Mouse (Mus musculus): Measurements from ENCODE around the gene Tigd3. TPM values are rescaled to one million over a fixed set of nuclear protein-coding genes. Genes with fewer than 3 reads are reported as not detected.

Gene Tigd3
- 1.3 TPM in 2 replicates for polyA plus RNA-seq (2012; rRNA removed)

DNA sequence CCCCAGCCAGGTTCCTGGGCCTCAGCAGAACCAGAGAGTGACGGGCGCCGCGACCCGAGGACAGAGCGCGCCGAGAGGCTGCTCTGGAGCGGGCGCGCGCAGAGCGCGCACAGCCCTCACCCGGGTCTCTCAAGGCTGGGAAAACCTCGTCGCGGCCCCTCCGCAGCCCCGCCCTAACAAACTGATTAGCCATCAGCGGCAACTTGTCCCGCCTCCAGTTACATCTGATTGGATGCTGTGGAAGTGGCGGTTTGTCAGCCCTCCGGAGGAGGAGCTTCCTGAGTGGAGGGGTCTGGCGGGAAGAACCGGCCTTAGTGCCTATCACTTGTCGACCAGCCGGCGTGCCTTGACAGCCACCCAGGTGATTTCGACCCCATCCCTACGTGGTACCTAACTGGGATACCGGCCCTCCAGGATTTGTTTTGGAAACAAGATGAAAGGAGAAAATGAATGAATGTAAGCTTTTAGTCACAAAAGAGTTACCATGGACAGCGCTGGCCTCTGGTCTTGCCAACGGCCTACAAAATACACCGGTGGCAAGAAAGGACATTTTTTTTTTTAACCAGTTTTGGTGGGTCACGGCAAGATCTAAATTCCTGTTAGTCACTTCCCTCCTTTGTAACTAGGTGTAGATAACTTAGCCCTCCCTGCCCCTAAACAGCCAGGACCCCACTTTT lies at the start of gene Tigd3:
TSS of gene Tigd3 (minus strand) at position 148 of the 677 bp plus-strand sequence.
- TF ChIP-seq POLR2A (IDR thresholded peaks at IDR 0.05; ENCODE audit: low read depth, low read length) (no peak), CTCF (IDR thresholded peaks at IDR 0.05; ENCODE audit: extremely low read depth, insufficient read depth, insufficient read length, insufficient replicate concordance) (no peak)
- no peak within 1 kb of the TSS; the same call in 1 of the 2 replicates for H3K27ac ChIP-seq (ENCODE audit: insufficient read depth, low read length)
- DNase-seq (ENCODE audit: low read depth in 1 of 2, low spot score in 2 of 2), result peak; percentile 69 to 94
- WGBS, result 3% methylated on average over 36 of the region's 36 CpGs
- peaks cover 3% of the 10 kb centered on the region; the same call in 1 of the 2 replicates for H3K4me1 ChIP-seq (ENCODE audit: control insufficient read depth, insufficient read depth, insufficient read length)
- peak within 1 kb of the TSS; percentile 69 for H3K4me3 ChIP-seq (ENCODE audit: extremely low read depth, insufficient read depth, insufficient read length)
- H3K36me3 ChIP-seq (ENCODE audit: control insufficient read depth, insufficient read depth, low read length), result peaks cover 8% of the 10 kb centered on the region
- H3K27me3 ChIP-seq (ENCODE audit: control insufficient read depth, insufficient read depth, low read length), result no peaks in the 10 kb centered on the region

DNA sequence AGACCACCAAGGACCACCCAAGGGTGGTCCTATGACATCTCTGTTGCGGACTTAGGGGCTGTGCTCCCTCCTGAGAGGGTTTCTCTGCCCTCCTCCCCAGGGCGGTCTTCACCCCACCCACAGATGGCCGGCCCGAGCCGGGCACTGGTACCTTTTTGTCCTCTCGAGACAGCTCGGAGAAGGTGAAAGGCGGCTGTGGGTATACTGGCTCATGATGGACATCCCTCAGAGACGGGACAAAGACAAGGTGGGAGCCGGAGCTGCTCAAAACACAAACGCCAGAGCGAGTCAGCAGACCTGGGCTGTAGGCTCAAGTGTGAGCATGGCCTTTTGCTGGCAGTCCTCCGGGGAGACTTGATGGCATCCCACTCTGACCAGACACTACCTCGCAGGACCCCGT lies 49.5 kb upstream of the Tigd3 start:
- DNase-seq (ENCODE audit: low read depth in 1 of 2, low spot score in 2 of 2), result no peak
- no peaks in the 10 kb centered on the region for H3K27me3 ChIP-seq (ENCODE audit: control insufficient read depth, insufficient read depth, low read length)
- H3K4me1 ChIP-seq (ENCODE audit: control insufficient read depth, insufficient read depth, insufficient read length), result no peaks in the 10 kb centered on the region; the same call in 1 of the 2 replicates
- no peak overlapping the region for H3K4me3 ChIP-seq (ENCODE audit: extremely low read depth, insufficient read depth, insufficient read length)
- H3K27ac ChIP-seq (ENCODE audit: insufficient read depth, low read length), result no peak overlapping the region
- TF ChIP-seq POLR2A (IDR thresholded peaks at IDR 0.05; ENCODE audit: low read depth, low read length) (no peak), CTCF (IDR thresholded peaks at IDR 0.05; ENCODE audit: extremely low read depth, insufficient read depth, insufficient read length, insufficient replicate concordance) (no peak)
- WGBS, result 94% methylated on average over 15 of the region's 15 CpGs
- peaks cover 19% of the 10 kb centered on the region for H3K36me3 ChIP-seq (ENCODE audit: control insufficient read depth, insufficient read depth, low read length)

GRCm38 (mm10) chr19:5942581-5942980 lies 48.6 kb upstream of the Tigd3 start:
- no peak overlapping the region for H3K27ac ChIP-seq (ENCODE audit: insufficient read depth, low read length)
- H3K27me3 ChIP-seq (ENCODE audit: control insufficient read depth, insufficient read depth, low read length), result no peaks in the 10 kb centered on the region
- DNase-seq (ENCODE audit: low read depth in 1 of 2, low spot score in 2 of 2), result no peak
- no peaks in the 10 kb centered on the region; the same call in 1 of the 2 replicates for H3K4me1 ChIP-seq (ENCODE audit: control insufficient read depth, insufficient read depth, insufficient read length)
- WGBS, result 96% methylated on average over 7 of the region's 7 CpGs
- H3K4me3 ChIP-seq (ENCODE audit: extremely low read depth, insufficient read depth, insufficient read length), result no peak overlapping the region
- H3K36me3 ChIP-seq (ENCODE audit: control insufficient read depth, insufficient read depth, low read length), result peaks cover 16% of the 10 kb centered on the region
- TF ChIP-seq CTCF (IDR thresholded peaks at IDR 0.05; ENCODE audit: extremely low read depth, insufficient read depth, insufficient read length, insufficient replicate concordance) (no peak), POLR2A (IDR thresholded peaks at IDR 0.05; ENCODE audit: low read depth, low read length) (no peak)

DNA sequence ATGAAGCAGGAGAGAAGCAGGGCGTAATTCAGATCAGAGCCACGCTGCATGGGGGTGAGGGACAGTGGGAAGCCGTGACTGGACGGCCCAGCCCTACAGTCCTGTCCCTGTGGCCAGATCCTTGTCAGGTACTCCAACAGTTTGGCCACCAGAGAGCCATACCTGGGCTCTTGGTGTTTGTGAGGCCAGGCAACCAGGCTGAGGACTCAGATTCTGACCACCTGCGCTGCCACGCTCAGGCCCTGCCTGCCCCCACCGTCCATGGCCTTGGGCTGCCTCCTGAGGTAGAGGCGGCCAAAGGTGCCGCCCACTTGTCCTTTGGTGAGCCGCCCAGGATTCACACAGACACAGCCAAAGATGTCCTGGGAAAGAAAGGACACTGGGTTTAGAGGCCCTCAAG lies 46.7 kb upstream of the Tigd3 start:
- Histone ChIP-seq H3K27ac (ENCODE audit: insufficient read depth, low read length) (peak overlapping the region; percentile 52), H3K4me1 (ENCODE audit: control insufficient read depth, insufficient read depth, insufficient read length) (no peaks in the 10 kb centered on the region), H3K4me3 (ENCODE audit: extremely low read depth, insufficient read depth, insufficient read length) (no peak overlapping the region), H3K36me3 (ENCODE audit: control insufficient read depth, insufficient read depth, low read length) (peaks cover 12% of the 10 kb centered on the region), H3K27me3 (ENCODE audit: control insufficient read depth, insufficient read depth, low read length) (no peaks in the 10 kb centered on the region)
- 90% methylated on average over 10 of the region's 10 CpGs for WGBS
- no peak for DNase-seq (ENCODE audit: low read depth in 1 of 2, low spot score in 2 of 2)
- no peak for TF ChIP-seq CTCF (IDR thresholded peaks at IDR 0.05; ENCODE audit: extremely low read depth, insufficient read depth, insufficient read length, insufficient replicate concordance)
- TF ChIP-seq POLR2A (IDR thresholded peaks at IDR 0.05; ENCODE audit: low read depth, low read length), result no peak

- 86% methylated on average over 4 of the region's 4 CpGs for WGBS
- peaks cover 12% of the 10 kb centered on the region for H3K36me3 ChIP-seq (ENCODE audit: control insufficient read depth, insufficient read depth, low read length)
- no peak overlapping the region for H3K4me3 ChIP-seq (ENCODE audit: extremely low read depth, insufficient read depth, insufficient read length)
- no peak for DNase-seq (ENCODE audit: low read depth in 1 of 2, low spot score in 2 of 2)
- H3K4me1 ChIP-seq (ENCODE audit: control insufficient read depth, insufficient read depth, insufficient read length), result no peaks in the 10 kb centered on the region
- H3K27ac ChIP-seq (ENCODE audit: insufficient read depth, low read length), result no peak overlapping the region
- no peaks in the 10 kb centered on the region for H3K27me3 ChIP-seq (ENCODE audit: control insufficient read depth, insufficient read depth, low read length)
- TF ChIP-seq CTCF (IDR thresholded peaks at IDR 0.05; ENCODE audit: extremely low read depth, insufficient read depth, insufficient read length, insufficient replicate concordance), result no peak
- TF ChIP-seq POLR2A (IDR thresholded peaks at IDR 0.05; ENCODE audit: low read depth, low read length), result no peak
These were observed 46.2 kb upstream of the Tigd3 start for GRCm38 (mm10) chr19:5940173-5940572.

DNA sequence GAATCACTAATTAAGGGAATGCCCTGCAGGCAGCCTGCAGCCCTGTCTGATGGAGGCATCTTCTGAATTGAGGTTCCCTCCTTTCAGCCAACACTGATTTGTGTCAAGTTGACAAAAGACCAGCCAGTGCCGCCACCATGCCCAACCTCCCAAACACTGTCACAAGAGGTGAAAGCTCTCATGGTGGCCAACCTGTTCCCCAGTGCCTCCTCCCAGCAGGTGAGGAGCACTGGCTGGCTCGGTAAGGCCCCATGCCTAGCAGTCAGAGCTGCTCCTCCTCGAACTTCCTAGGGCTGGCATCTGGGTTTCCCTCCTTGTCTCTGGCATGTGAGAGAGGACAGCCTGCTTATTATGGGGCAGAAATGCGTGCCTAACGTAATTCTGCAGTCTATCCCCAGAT lies 45.8 kb upstream of the Tigd3 start:
- Histone ChIP-seq H3K36me3 (ENCODE audit: control insufficient read depth, insufficient read depth, low read length) (peaks cover 12% of the 10 kb centered on the region), H3K4me1 (ENCODE audit: control insufficient read depth, insufficient read depth, insufficient read length) (no peaks in the 10 kb centered on the region), H3K27me3 (ENCODE audit: control insufficient read depth, insufficient read depth, low read length) (no peaks in the 10 kb centered on the region), H3K4me3 (ENCODE audit: extremely low read depth, insufficient read depth, insufficient read length) (no peak overlapping the region), H3K27ac (ENCODE audit: insufficient read depth, low read length) (no peak overlapping the region)
- DNase-seq (ENCODE audit: low read depth in 1 of 2, low spot score in 2 of 2), result no peak
- 93% methylated on average over 5 of the region's 5 CpGs for WGBS
- TF ChIP-seq POLR2A (IDR thresholded peaks at IDR 0.05; ENCODE audit: low read depth, low read length) (no peak), CTCF (IDR thresholded peaks at IDR 0.05; ENCODE audit: extremely low read depth, insufficient read depth, insufficient read length, insufficient replicate concordance) (no peak)

DNA sequence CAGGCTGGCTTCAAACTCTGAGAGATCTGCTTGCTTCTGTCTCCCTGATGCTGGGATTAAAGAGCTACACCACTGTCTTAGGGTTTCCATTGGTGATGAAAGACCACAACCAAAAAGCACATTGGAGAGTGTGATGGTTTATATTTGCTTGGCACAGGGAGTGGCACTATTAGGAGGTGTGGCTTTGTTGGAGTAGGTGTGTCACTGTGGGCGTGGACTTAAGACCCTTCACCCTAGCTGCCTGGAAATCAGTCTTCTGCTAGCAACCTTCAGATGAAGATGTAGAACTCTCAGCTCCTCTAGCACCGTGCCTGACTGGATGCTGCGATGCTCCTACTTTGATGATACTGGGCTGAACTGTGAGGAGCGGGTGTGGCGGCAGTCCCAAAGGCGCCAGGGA lies 44.6 kb upstream of the Tigd3 start:
- TF ChIP-seq POLR2A (IDR thresholded peaks at IDR 0.05; ENCODE audit: low read depth, low read length) (no peak), CTCF (IDR thresholded peaks at IDR 0.05; ENCODE audit: extremely low read depth, insufficient read depth, insufficient read length, insufficient replicate concordance) (no peak)
- H3K36me3 ChIP-seq (ENCODE audit: control insufficient read depth, insufficient read depth, low read length), result peaks cover 12% of the 10 kb centered on the region
- DNase-seq (ENCODE audit: low read depth in 1 of 2, low spot score in 2 of 2), result no peak
- H3K27me3 ChIP-seq (ENCODE audit: control insufficient read depth, insufficient read depth, low read length), result no peaks in the 10 kb centered on the region
- no peak overlapping the region for H3K4me3 ChIP-seq (ENCODE audit: extremely low read depth, insufficient read depth, insufficient read length)
- H3K4me1 ChIP-seq (ENCODE audit: control insufficient read depth, insufficient read depth, insufficient read length), result no peaks in the 10 kb centered on the region
- WGBS, result 88% methylated on average over 6 of the region's 6 CpGs
- H3K27ac ChIP-seq (ENCODE audit: insufficient read depth, low read length), result no peak overlapping the region
